Mouse (Mus musculus) stomach, postnatal 0 days (tissue): ENCODE measurements around the gene Dcaf12. TPM values are rescaled to one million over a fixed set of nuclear protein-coding genes. Genes with fewer than 3 reads are reported as not detected.

Experiments used
- ATAC-seq: fragments of 200-750 bp; cut with Nextera tagmentation; 2 replicates; pipeline ENCODE4 v1.8.0; 2017; ENCODE audit not compliant: low FRiP score, low TSS enrichment
- DNase-seq: peaks from one replicate; pipeline ENCODE4 v3.0.0-alpha.2; 2016; ENCODE audit warnings: low spot score
- H3K27ac ChIP-seq: fragments of 300-500 bp; sonication (generic); replicated peaks from 2 replicates; pipeline ENCODE4 v1.5.1; 2014; ENCODE audit warnings: mild to moderate bottlenecking, control low read depth
- H3K27me3 ChIP-seq: fragments of 300-500 bp; sonication (generic); 2 replicates; pipeline ENCODE4 v1.6.1; 2014; ENCODE audit warnings: low read length; ENCODE audit not compliant: control insufficient read depth, insufficient read depth
- H3K36me3 ChIP-seq: fragments of 300-500 bp; sonication (generic); 2 replicates; pipeline ENCODE4 v1.6.1; 2014; ENCODE audit warnings: low read length, mixed read lengths; ENCODE audit not compliant: control insufficient read depth, insufficient read depth
- H3K4me1 ChIP-seq: fragments of 300-500 bp; sonication (generic); replicated peaks from 2 replicates; pipeline ENCODE4 v1.6.1; 2014; ENCODE audit warnings: antibody characterized with exemption; ENCODE audit not compliant: control insufficient read depth, insufficient read depth
- H3K4me2 ChIP-seq: fragments of 300-500 bp; sonication (generic); replicated peaks from 2 replicates; pipeline ENCODE4 v1.6.1; 2014; ENCODE audit warnings: low read depth, mild to moderate bottlenecking, control low read depth, moderate library complexity
- H3K4me3 ChIP-seq: fragments of 300-500 bp; sonication (generic); 2 replicates; pipeline ENCODE4 v1.5.1; 2014; ENCODE audit warnings: low read depth, low read length, control low read depth
- H3K9ac ChIP-seq: fragments of 300-500 bp; sonication (generic); 2 replicates; pipeline ENCODE4 v1.6.1; 2014; ENCODE audit warnings: mild to moderate bottlenecking, low read length, control low read depth, mixed read lengths
- H3K9me3 ChIP-seq: fragments of 300-500 bp; sonication (generic); 2 replicates; pipeline ENCODE4 v1.6.1; 2016; ENCODE audit warnings: low read length; ENCODE audit not compliant: control insufficient read depth
- CTCF ChIP-seq: IDR thresholded peaks from 2 replicates; pipeline ENCODE4 v1.5.1; 2016; ENCODE audit warnings: antibody characterized with exemption, low read depth, mild to moderate bottlenecking, moderate library complexity
- EP300 ChIP-seq: optimal IDR thresholded peaks from 2 replicates; pipeline ENCODE3; 2016; ENCODE audit warnings: antibody characterized with exemption
- WGBS: fragments of 180-500 bp; shearing (Covaris S2); extraction: QIAGEN DNeasy Blood & Tissue Kit; methylation state at CpG from one replicate; pipeline ENCODE4 v1.1.7; 2014; 5-methylcytosine and 5-hydroxymethylcytosine counted together
- polyA plus RNA-seq: library from polyadenylated mRNA; unstranded; fragments of >200 nt; fragmentation: Nextera tagmentation; extraction: Ambion mirVana; gene quantifications from 2 replicates; pipeline ENCODE4 v1.2.1, GENCODE M21; 2015

The Dcaf12 gene
- polyA plus RNA-seq, 1 experiment from 2014 or later = 32.4 TPM

- no peak overlapping the region for H3K9ac ChIP-seq
- H3K4me2 ChIP-seq = no peak overlapping the region
- no peak for DNase-seq
- no peaks in the 10 kb centered on the region for H3K4me1 ChIP-seq
- H3K9me3 ChIP-seq = no peaks in the 10 kb centered on the region
- H3K27me3 ChIP-seq = no peaks in the 10 kb centered on the region
- TF ChIP-seq EP300 (no peak), CTCF (peak; percentile 80)
- H3K4me3 ChIP-seq = no peak overlapping the region
- peaks cover 5% of the 10 kb centered on the region for H3K36me3 ChIP-seq
- 10% methylated on average over 3 of the region's 3 CpGs for WGBS
- ATAC-seq = no peak
- no peak overlapping the region for H3K27ac ChIP-seq
Measured at GRCm38 (mm10) chr4:41286420-41286819, 28.3 kb downstream of the Dcaf12 start.

- Histone ChIP-seq H3K9me3 (no peaks in the 10 kb centered on the region), H3K27me3 (no peaks in the 10 kb centered on the region), H3K4me2 (no peak overlapping the region), H3K9ac (peak overlapping the region; percentile 3; the same call in 1 of the 2 replicates), H3K4me3 (no peak overlapping the region), H3K36me3 (no peaks in the 10 kb centered on the region), H3K4me1 (no peaks in the 10 kb centered on the region), H3K27ac (peak overlapping the region; percentile 72; the same call in 1 of the 2 replicates)
- TF ChIP-seq EP300 = no peak
- no peak for TF ChIP-seq CTCF
- ATAC-seq (peak; percentile 63; the same call in 1 of the 2 replicates), DNase-seq (peak; percentile 42)
- WGBS = 56% methylated on average over 2 of the region's 2 CpGs
Measured at GRCm38 (mm10) chr4:41284087-41284486, 30.6 kb downstream of the Dcaf12 start.

GRCm38 (mm10) chr4:41275927-41276326, 38.8 kb downstream of the Dcaf12 start:
- DNase-seq (no peak), ATAC-seq (no peak)
- H3K4me2 ChIP-seq = peak overlapping the region; percentile 86
- TF ChIP-seq EP300 (no peak), CTCF (no peak)
- peak overlapping the region; percentile 57 for H3K9ac ChIP-seq
- H3K27ac ChIP-seq = peak overlapping the region; percentile 97
- H3K36me3 ChIP-seq = no peaks in the 10 kb centered on the region
- peak overlapping the region; percentile 82; the same call in 1 of the 2 replicates for H3K4me3 ChIP-seq
- 60% methylated on average over 5 of the region's 5 CpGs for WGBS
- peaks cover 2% of the 10 kb centered on the region for H3K4me1 ChIP-seq
- no peaks in the 10 kb centered on the region for H3K9me3 ChIP-seq
- no peaks in the 10 kb centered on the region for H3K27me3 ChIP-seq

GRCm38 (mm10) chr4:41274980-41275850, 39.5 kb downstream of the Dcaf12 start, which contains the start of gene Ubap2:
Gene Ubap2, minus strand, starts transcription at chr4:41275144.
- TF ChIP-seq CTCF = peak; percentile 3; the same call in 1 of the 2 replicates
- no peak for TF ChIP-seq EP300
- Histone ChIP-seq H3K9ac (peak within 1 kb of the TSS; percentile 92), H3K36me3 (no peaks in the 10 kb centered on the region), H3K9me3 (no peaks in the 10 kb centered on the region), H3K4me2 (peak within 1 kb of the TSS; percentile 86), H3K4me1 (peaks cover 2% of the 10 kb centered on the region), H3K4me3 (peak within 1 kb of the TSS; percentile 82), H3K27ac (peak within 1 kb of the TSS; percentile 97), H3K27me3 (no peaks in the 10 kb centered on the region)
- WGBS = under 1% methylated on average over 60 of the region's 60 CpGs
- DNase-seq (peak; percentile 97), ATAC-seq (peak; percentile 98)

GRCm38 (mm10) chr4:41274377-41274979, 40.2 kb downstream of the Dcaf12 start:
- no peak for DNase-seq
- H3K9me3 ChIP-seq = no peaks in the 10 kb centered on the region
- H3K9ac ChIP-seq = peak overlapping the region; percentile 92
- peak overlapping the region; percentile 86 for H3K4me2 ChIP-seq
- peaks cover 2% of the 10 kb centered on the region for H3K4me1 ChIP-seq
- H3K27me3 ChIP-seq = no peaks in the 10 kb centered on the region
- under 1% methylated on average over 17 of the region's 18 CpGs for WGBS
- peak; percentile 65 for ATAC-seq
- H3K27ac ChIP-seq = peak overlapping the region; percentile 97
- no peaks in the 10 kb centered on the region for H3K36me3 ChIP-seq
- TF ChIP-seq EP300 (no peak), CTCF (no peak)
- H3K4me3 ChIP-seq = peak overlapping the region; percentile 82

GRCm38 (mm10) chr4:41268133-41268532, 46.6 kb downstream of the Dcaf12 start:
- DNase-seq (no peak), ATAC-seq (no peak)
- Histone ChIP-seq H3K36me3 (no peaks in the 10 kb centered on the region), H3K4me1 (peaks cover 2% of the 10 kb centered on the region), H3K27me3 (no peaks in the 10 kb centered on the region), H3K4me3 (no peak overlapping the region), H3K4me2 (no peak overlapping the region), H3K9me3 (no peaks in the 10 kb centered on the region), H3K27ac (no peak overlapping the region), H3K9ac (no peak overlapping the region)
- TF ChIP-seq EP300 (no peak), CTCF (no peak)
